Mouse (Mus musculus) neural tube, embryonic 13.5 days (tissue): ENCODE results near the gene Shisa5. TPM values are rescaled to one million over a fixed set of nuclear protein-coding genes. Genes with fewer than 3 reads are reported as not detected.

Source experiments
- ATAC-seq: fragments of 200-750 bp; cut with Nextera tagmentation; 2 replicates; pipeline ENCODE4 v1.8.0; 2017; ENCODE audit warnings: low read depth, mild to moderate bottlenecking, moderate TSS enrichment, moderate library complexity
- H3K27ac ChIP-seq: fragments of 300-500 bp; sonication (generic); replicated peaks from 2 replicates; pipeline ENCODE4 v1.5.1; 2015; ENCODE audit warnings: moderate library complexity, mild to moderate bottlenecking, inconsistent platforms
- H3K27me3 ChIP-seq: fragments of 300-500 bp; sonication (generic); 2 replicates; pipeline ENCODE4 v1.6.1; 2015; ENCODE audit warnings: mild to moderate bottlenecking, inconsistent platforms
- H3K36me3 ChIP-seq: fragments of 300-500 bp; sonication (generic); 2 replicates; pipeline ENCODE4 v1.6.1; 2015; ENCODE audit warnings: mild to moderate bottlenecking, inconsistent platforms
- H3K4me1 ChIP-seq: fragments of 300-500 bp; sonication (generic); replicated peaks from 2 replicates; pipeline ENCODE4 v1.6.1; 2015; ENCODE audit warnings: inconsistent platforms
- H3K4me2 ChIP-seq: fragments of 300-500 bp; sonication (generic); 2 replicates; pipeline ENCODE4 v1.6.1; 2015; ENCODE audit warnings: inconsistent platforms, mild to moderate bottlenecking, moderate library complexity
- H3K4me3 ChIP-seq: fragments of 300-500 bp; sonication (generic); 2 replicates; pipeline ENCODE4 v1.5.1; 2015; ENCODE audit warnings: mild to moderate bottlenecking, inconsistent platforms
- H3K9ac ChIP-seq: fragments of 300-500 bp; sonication (generic); 2 replicates; pipeline ENCODE4 v1.6.1; 2015; ENCODE audit warnings: moderate library complexity, mild to moderate bottlenecking, inconsistent platforms
- H3K9me3 ChIP-seq: fragments of 300-500 bp; sonication (generic); 2 replicates; pipeline ENCODE4 v1.6.1; 2016; ENCODE audit warnings: inconsistent platforms
- WGBS: fragments of 180-500 bp; shearing (Covaris S2); methylation state at CpG from one replicate; pipeline ENCODE4 v1.1.7; 2015; 5-methylcytosine and 5-hydroxymethylcytosine counted together
- polyA plus RNA-seq: library from polyadenylated mRNA; unstranded; fragments of >200 nt; fragmentation: Nextera tagmentation; extraction: Ambion mirVana; gene quantifications from 2 replicates; pipeline ENCODE4 v1.2.1, GENCODE M21; 2015

The Shisa5 gene
- polyA plus RNA-seq, 1 experiment from 2014 or later = 59.9 TPM

DNA sequence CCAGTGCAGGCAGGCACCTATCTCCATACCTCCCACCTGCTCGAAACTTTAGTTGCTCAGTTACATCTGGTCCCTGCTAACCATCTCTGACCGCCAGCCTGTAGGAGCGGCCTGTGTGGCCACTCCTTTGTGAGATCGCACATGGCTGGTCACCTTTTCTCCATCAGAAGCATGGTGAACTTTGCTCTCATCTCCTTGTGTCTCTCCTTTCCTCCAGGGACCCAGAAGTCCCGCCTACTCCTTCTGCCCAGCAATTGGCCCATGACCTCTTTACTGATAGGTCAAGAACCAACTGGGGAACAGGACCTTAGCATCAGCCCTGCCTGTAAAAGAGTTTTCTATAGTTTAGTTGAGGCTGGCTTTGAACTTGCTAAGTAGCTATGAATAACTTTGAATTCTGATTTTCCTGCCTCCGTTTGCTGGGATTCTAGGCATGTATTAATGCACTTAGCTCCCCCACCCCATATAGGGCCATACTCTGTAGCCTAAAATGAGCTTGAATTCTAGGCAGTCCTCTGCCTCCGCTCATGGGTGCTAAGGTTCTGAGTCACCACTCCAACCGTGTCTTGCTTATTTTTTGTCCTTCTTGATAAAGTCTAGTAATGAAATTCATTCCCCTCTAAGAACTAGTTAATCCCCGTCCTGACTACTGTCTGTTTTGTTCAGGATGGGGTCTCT lies 11.8 kb downstream of the Shisa5 start:
- WGBS = 88% methylated on average over 9 of the region's 9 CpGs
- H3K4me1 ChIP-seq = peaks cover 7% of the 10 kb centered on the region
- no peak overlapping the region for H3K9ac ChIP-seq
- no peaks in the 10 kb centered on the region for H3K27me3 ChIP-seq
- no peak overlapping the region for H3K4me3 ChIP-seq
- no peak for ATAC-seq
- H3K27ac ChIP-seq = no peak overlapping the region
- no peak overlapping the region for H3K4me2 ChIP-seq
- H3K9me3 ChIP-seq = no peaks in the 10 kb centered on the region
- no peaks in the 10 kb centered on the region; the same call in 1 of the 2 replicates for H3K36me3 ChIP-seq

DNA sequence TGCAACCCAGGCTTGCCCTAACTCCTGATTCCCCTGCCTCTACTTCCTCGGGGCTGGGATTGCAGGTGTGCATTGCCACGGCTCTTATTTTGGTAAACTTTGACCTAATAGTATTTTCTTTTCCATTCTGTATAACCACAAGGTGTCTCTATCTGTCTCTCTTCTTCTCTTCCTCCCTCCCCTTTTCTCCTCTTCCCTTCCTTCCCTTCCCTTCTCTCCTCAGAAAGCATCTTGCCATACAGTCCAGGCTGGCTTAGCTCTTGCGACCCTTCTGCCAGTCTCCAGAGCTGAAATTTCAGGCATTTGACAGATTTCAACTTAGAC lies 12.3 kb downstream of the Shisa5 start:
- Histone ChIP-seq H3K9me3 (no peaks in the 10 kb centered on the region), H3K4me3 (no peak overlapping the region), H3K4me2 (no peak overlapping the region), H3K36me3 (no peaks in the 10 kb centered on the region; the same call in 1 of the 2 replicates), H3K4me1 (peaks cover 12% of the 10 kb centered on the region), H3K27ac (no peak overlapping the region), H3K9ac (no peak overlapping the region), H3K27me3 (no peaks in the 10 kb centered on the region)
- 82% methylated on average over 3 of the region's 3 CpGs for WGBS
- no peak for ATAC-seq

DNA sequence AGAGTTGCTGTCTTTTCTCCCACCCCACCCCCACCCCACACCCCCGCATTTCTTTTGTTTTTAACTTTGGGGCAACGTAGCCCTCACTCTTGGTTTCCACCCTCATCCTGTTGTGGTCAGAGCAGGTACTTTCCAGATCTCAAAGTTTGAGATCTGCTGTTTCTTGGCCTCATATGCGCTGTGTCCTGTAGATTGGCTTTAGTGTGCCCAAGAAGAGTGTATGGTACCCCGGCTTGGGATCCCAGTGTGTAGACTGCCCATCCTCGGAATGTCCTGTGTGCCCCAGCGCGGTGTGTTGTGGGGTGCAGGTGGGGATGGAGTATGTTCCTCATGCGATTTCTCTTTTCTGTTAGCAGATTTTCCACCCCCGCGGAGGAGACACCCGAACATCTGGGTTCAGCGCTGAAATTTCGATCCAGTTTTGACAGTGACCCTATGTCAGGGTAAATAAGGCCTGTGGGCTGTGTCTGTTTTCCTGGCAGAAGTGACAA lies 12.7 kb downstream of the Shisa5 start:
- Histone ChIP-seq H3K4me2 (no peak overlapping the region), H3K36me3 (peaks cover 2% of the 10 kb centered on the region; the same call in 1 of the 2 replicates), H3K9me3 (no peaks in the 10 kb centered on the region), H3K27me3 (no peaks in the 10 kb centered on the region), H3K27ac (no peak overlapping the region), H3K9ac (no peak overlapping the region), H3K4me3 (no peak overlapping the region), H3K4me1 (peaks cover 13% of the 10 kb centered on the region)
- ATAC-seq = no peak
- 90% methylated on average over 13 of the region's 13 CpGs for WGBS

DNA sequence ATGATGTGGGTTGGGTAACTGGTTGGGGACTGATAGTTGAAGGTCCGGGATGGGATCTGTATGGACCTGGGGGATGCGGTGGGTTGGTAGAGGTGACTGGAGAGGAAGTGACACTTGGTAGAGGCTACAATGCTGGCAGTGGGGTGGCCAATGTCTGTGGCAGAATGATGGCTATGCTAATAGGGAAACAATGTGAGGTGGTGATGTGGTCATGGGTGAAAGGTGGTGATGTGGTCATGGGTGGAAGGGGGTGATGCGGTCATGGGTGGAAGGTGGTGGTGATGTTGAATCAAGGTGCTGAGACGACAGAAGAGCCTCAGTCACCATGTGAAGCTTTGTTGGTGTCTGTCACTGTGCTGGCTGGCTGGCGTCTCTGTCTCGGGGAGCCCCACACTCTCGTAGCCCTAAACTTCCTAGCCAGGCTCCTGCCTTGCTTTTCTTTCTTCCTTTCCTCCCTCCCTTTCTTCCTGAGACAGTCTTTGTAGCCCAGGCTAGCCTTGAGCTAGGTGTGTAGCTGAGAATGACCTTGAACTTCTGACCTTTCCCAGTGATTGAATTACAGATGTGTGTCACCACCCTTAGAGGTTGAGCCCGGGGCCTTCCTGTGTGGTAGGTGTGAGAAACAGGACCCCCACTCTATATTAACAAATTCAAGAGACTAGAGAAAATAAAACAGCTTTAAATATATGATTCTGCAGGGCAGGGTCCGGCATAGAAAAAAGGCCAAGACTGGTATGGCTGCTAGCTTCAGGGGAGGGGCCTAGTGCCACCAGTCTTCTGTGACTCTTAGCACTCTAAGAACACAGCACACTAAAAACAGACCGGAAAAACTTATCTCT lies 13.5 kb downstream of the Shisa5 start:
- no peak overlapping the region for H3K4me3 ChIP-seq
- peaks cover 10% of the 10 kb centered on the region for H3K36me3 ChIP-seq
- WGBS = 90% methylated on average over 10 of the region's 10 CpGs
- no peak overlapping the region for H3K4me2 ChIP-seq
- no peaks in the 10 kb centered on the region for H3K9me3 ChIP-seq
- no peak overlapping the region for H3K27ac ChIP-seq
- H3K27me3 ChIP-seq = no peaks in the 10 kb centered on the region
- peaks cover 13% of the 10 kb centered on the region for H3K4me1 ChIP-seq
- no peak for ATAC-seq
- no peak overlapping the region for H3K9ac ChIP-seq

DNA sequence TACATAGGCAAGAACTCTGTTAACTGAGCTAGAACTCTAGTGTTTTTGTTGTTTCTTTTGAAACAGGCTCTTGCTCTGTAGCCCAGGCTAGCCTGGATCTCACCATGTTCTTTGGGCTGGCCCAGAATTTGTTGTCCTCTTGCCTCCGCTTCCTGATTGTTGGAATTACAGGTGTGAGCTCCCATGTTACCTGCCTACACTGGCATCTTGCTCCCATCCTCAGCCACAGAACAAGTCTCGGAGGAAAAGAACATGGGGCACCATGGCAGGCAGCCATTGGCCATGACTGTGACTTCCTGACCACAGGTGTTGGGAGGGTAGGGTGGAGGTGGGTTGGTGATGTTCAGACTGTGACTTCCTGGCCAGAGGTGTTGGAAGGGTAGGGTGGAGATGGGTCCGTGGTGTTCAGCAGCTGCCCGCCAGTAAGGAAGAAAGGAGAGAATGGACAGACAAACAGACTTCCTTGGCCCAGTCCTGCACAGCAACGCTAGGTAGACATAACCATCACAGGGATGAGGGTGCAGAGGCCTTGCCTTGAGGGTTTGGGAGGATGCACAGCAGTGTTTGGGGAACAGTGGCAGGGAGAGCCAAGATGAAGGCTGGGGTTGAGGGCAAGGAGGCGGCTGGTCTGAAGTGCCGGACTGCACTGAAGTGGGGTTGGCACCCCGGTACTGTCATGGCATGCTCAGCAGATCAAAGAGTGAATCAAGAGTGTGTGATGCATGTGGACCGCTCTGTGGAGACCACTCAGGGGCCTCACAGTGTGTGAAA lies 14.3 kb downstream of the Shisa5 start:
- no peak overlapping the region for H3K4me3 ChIP-seq
- no peaks in the 10 kb centered on the region for H3K9me3 ChIP-seq
- H3K9ac ChIP-seq = no peak overlapping the region
- no peak overlapping the region for H3K4me2 ChIP-seq
- no peak for ATAC-seq
- peaks cover 18% of the 10 kb centered on the region for H3K36me3 ChIP-seq
- 89% methylated on average over 9 of the region's 9 CpGs for WGBS
- peaks cover 13% of the 10 kb centered on the region for H3K4me1 ChIP-seq
- H3K27ac ChIP-seq = no peak overlapping the region
- H3K27me3 ChIP-seq = no peaks in the 10 kb centered on the region

DNA sequence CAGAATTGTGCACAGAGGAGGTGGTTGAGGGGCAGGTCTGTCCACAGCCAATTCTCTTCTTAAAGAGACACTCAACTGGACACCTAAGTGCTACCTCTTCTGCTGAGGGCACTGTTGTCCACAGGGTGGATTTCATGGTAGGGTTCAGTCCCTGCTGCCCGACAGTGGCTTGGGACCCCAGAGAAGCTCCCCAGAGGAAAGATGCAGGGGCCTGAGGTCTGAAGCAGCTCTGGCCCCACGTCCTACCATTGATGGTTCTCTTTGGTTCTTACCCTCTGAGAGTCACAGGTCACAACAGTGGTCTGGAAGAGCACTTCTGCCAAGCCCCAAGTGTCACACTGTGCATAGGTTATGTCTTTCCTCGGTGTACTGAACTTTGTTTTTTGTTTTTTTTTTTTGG lies 15.0 kb downstream of the Shisa5 start:
- H3K9me3 ChIP-seq = no peaks in the 10 kb centered on the region
- 76% methylated on average over 3 of the region's 3 CpGs for WGBS
- H3K36me3 ChIP-seq = peaks cover 25% of the 10 kb centered on the region
- H3K27ac ChIP-seq = no peak overlapping the region
- H3K4me2 ChIP-seq = no peak overlapping the region
- H3K27me3 ChIP-seq = no peaks in the 10 kb centered on the region
- H3K4me3 ChIP-seq = no peak overlapping the region
- peaks cover 13% of the 10 kb centered on the region for H3K4me1 ChIP-seq
- no peak for ATAC-seq
- H3K9ac ChIP-seq = no peak overlapping the region

DNA sequence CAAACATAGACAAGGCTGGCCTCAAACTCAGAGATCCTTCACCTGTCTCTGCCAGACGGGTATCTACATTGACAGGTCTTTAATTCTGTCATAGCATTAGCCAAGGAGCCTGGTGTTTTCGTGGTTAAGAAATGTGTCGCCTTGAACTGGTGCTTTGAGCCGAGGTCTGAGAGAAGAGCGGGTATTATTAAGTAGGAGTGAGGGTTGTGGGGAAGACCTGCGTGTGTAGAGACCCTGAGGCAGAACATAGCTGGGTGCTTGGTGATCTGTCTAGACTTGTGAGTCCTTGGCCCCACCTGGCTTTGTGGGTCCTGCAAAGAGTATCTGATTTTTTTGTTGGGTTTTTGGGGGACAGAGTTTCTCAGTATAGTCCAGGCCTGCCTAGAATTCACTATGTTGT lies 15.5 kb downstream of the Shisa5 start:
- H3K4me2 ChIP-seq = no peak overlapping the region
- ATAC-seq = no peak

DNA sequence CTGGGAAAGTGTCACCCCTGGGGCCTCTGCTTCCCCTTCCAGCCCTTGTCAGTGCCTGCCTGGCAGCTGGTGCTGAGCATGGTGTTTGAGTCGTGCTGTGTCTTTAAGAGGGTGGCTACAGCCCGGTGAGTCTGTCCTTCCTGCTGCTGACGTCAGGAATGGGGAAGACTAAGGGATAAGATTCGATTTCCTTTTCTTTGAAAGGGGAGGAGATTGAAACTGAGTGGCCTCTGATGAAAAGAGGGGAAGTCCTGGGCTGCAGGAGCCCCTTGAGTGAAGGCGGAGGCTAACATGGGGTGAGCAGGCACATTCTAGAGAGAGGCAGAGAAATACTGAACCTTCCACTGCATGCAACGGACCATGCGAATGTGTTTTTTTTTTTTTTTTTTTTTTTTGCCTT lies 16.3 kb downstream of the Shisa5 start:
- H3K4me3 ChIP-seq = peak overlapping the region; percentile 32
- H3K27me3 ChIP-seq = no peaks in the 10 kb centered on the region
- ATAC-seq = peak; percentile 76
- H3K4me2 ChIP-seq = peak overlapping the region; percentile 55
- H3K27ac ChIP-seq = peak overlapping the region; percentile 75
- 16% methylated on average over 6 of the region's 7 CpGs for WGBS
- peak overlapping the region; percentile 60 for H3K9ac ChIP-seq
- no peaks in the 10 kb centered on the region for H3K9me3 ChIP-seq
- peaks cover 32% of the 10 kb centered on the region for H3K36me3 ChIP-seq
- peaks cover 25% of the 10 kb centered on the region for H3K4me1 ChIP-seq

More for the DNA sequence above, 15.5 kb downstream of the Shisa5 start:
- Histone ChIP-seq H3K9me3 (no peaks in the 10 kb centered on the region), H3K9ac (no peak overlapping the region), H3K36me3 (peaks cover 30% of the 10 kb centered on the region), H3K4me1 (peaks cover 18% of the 10 kb centered on the region), H3K4me3 (no peak overlapping the region), H3K27me3 (no peaks in the 10 kb centered on the region), H3K27ac (no peak overlapping the region)
- WGBS = 76% methylated on average over 6 of the region's 6 CpGs

DNA sequence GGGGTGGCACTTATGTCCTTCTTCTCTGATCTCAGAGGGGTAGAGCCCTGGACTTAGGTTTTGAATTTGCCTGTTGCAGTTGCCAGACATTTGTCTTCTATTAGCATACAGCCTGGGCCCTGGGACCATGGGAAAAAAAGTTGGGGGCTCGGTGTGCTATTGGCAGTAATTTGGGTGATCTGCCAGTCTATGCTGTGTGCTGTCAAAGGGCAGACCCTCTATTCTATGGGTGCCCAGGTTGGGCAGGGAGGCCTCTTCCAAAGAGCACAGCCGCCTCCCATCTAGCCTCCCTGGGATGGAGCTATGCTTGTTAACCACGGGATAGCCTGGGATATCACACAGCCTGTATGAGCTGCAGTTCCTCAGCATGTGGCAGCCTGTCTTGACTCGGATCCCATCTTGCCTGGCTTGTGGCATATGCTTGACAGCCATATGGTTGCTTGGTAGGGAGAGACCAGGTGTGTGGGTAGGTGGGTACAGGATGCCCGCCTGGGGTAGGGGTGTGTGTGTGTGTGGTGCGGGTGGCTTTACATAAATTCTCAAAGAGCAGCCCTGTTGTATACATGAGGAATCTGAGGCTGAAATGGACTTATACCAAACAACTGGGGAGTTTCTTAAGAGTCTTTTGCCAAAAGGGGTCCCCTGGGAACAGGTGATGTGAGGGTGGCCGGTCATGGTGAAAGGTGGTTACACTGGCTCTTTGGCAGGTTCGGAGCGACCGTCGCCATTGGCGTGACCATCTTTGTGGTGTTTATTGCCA lies 17.1 kb downstream of the Shisa5 start:
- WGBS = 89% methylated on average over 12 of the region's 12 CpGs
- ATAC-seq = no peak

DNA sequence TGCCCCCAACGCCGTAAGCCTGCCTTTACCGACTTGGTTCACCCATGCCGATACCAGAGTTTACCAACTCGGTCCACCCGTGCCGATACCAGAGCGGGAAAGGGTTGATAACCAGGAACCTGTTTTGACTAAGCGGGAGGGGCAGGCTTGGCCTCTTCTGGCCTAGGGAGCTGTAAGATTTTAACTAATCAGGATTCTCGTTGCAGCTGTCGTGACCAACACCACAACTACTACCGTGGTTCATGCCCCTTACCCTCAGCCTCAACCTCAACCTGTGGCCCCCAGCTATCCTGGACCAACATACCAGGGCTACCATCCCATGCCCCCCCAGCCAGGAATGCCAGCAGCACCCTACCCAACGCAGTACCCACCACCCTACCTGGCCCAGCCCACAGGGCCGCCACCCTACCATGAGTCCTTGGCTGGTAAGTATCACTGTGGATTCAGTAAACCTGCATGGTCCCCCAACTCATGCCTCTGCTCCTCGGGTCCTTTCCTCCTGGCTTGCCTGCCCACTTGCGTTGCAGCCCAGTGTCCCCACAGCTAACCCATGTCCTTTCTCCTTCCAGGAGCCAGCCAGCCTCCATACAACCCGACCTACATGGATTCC lies 17.8 kb downstream of the Shisa5 start:
- ATAC-seq = no peak
- Histone ChIP-seq H3K9me3 (no peaks in the 10 kb centered on the region), H3K4me3 (no peak overlapping the region), H3K27me3 (no peaks in the 10 kb centered on the region), H3K27ac (no peak overlapping the region), H3K4me1 (peaks cover 25% of the 10 kb centered on the region), H3K4me2 (no peak overlapping the region), H3K36me3 (peaks cover 47% of the 10 kb centered on the region), H3K9ac (no peak overlapping the region)
- 91% methylated on average over 17 of the region's 17 CpGs for WGBS

More for the DNA sequence above, 17.1 kb downstream of the Shisa5 start:
- H3K9me3 ChIP-seq = no peaks in the 10 kb centered on the region
- H3K27me3 ChIP-seq = no peaks in the 10 kb centered on the region
- H3K4me1 ChIP-seq = peaks cover 25% of the 10 kb centered on the region
- H3K9ac ChIP-seq = peak overlapping the region; percentile 60
- H3K4me2 ChIP-seq = peak overlapping the region; percentile 55
- peak overlapping the region; percentile 75 for H3K27ac ChIP-seq
- peak overlapping the region; percentile 32 for H3K4me3 ChIP-seq
- peaks cover 39% of the 10 kb centered on the region for H3K36me3 ChIP-seq

DNA sequence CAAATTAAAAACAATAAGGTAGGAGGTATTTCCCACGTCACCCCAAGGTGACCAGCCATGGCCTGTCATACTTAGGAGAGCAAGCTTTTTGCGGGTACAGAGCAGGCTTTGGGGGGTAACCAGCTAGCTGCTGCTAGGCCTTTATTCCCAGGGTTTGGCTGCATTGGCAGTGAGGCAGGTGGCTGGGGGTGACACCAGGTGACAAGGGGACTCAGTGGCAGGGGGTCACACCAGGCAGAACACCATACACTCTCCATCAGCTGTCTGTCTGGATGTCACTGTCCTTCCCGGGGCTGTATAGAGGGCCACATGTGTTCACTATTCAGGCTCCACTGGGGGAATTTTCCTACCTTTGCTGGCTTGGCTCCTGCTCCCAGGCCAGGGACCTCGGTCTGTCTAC lies 18.6 kb downstream of the Shisa5 start:
- whole genome bisulfite sequencing = 89% methylated on average over 4 of the region's 4 CpGs
- Histone ChIP-seq H3K27me3 (no peaks in the 10 kb centered on the region), H3K9me3 (no peaks in the 10 kb centered on the region), H3K36me3 (peaks cover 51% of the 10 kb centered on the region), H3K4me1 (peaks cover 25% of the 10 kb centered on the region), H3K4me2 (no peak overlapping the region), H3K27ac (no peak overlapping the region), H3K9ac (no peak overlapping the region), H3K4me3 (no peak overlapping the region)
- ATAC-seq = no peak
